Mouse (Mus musculus): Measurements from ENCODE around the gene Aoc2. TPM values are rescaled to one million over a fixed set of nuclear protein-coding genes. Genes with fewer than 3 reads are reported as not detected.

The Aoc2 gene
- total and polyA plus RNA-seq, 3 experiments, result 3.6 to 10.7 (median 5.5) TPM

DNA sequence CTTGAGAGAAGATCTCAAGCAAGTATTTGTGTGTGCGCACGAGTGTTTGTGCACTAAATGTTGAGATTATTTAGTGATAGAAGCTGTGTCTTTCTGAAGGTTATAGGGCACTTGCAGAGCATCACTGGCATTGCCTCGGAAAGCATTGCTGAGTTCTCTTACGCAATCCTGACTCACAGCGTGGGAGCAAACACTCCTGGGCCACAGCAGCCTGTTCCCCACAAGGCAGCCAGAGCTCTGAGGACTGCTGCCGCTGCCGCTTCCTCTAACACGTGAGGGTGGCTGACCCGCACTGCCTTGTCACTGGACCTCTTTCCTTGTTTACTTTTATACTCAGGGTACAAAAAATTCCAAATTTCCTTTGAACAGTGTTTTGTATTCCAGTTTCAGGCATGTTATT, 37.6 kb upstream of the Aoc2 start:
- no peak for TF ChIP-seq USF2 (conservative IDR thresholded peaks at IDR 0.05; ENCODE audit: low read depth, low read length)
- no peak for TF ChIP-seq MYC (IDR thresholded peaks at IDR 0.05; ENCODE audit: low read depth, low read length)
- no peak for TF ChIP-seq ZNF384 (IDR thresholded peaks at IDR 0.05; ENCODE audit: low read depth, low read length)
- no peak for TF ChIP-seq CHD1 (IDR thresholded peaks at IDR 0.05; ENCODE audit: low read depth, low read length)
- TF ChIP-seq BHLHE40 (IDR thresholded peaks at IDR 0.05; ENCODE audit: low read depth, low read length), result no peak
- no peak for TF ChIP-seq IRF4 (IDR thresholded peaks at IDR 0.05; ENCODE audit: low read depth, low read length)
- no peak for TF ChIP-seq ZMIZ1 (IDR thresholded peaks at IDR 0.05; ENCODE audit: low read depth, low read length)
- TF ChIP-seq ETS1 (conservative IDR thresholded peaks at IDR 0.05; ENCODE audit: low read depth, low read length), result no peak
- no peak for TF ChIP-seq MEF2A (IDR thresholded peaks at IDR 0.05; ENCODE audit: borderline replicate concordance, low read depth, low read length)
- no peak for TF ChIP-seq UBTF (IDR thresholded peaks at IDR 0.05; ENCODE audit: low read depth, low read length)
- TF ChIP-seq POLR2AphosphoS2 (IDR thresholded peaks at IDR 0.05; ENCODE audit: low read depth, low read length), result no peak
- TF ChIP-seq SIN3A (IDR thresholded peaks at IDR 0.05; ENCODE audit: low read length), result no peak
- no peak for TF ChIP-seq POLR2A (IDR thresholded peaks at IDR 0.05; ENCODE audit: low read depth, low read length)
- no peak for TF ChIP-seq ZC3H11A (IDR thresholded peaks at IDR 0.05; ENCODE audit: low read depth, low read length)
- TF ChIP-seq USF1 (IDR thresholded peaks at IDR 0.05; ENCODE audit: low read depth, low read length), result no peak
- no peak for TF ChIP-seq JUN (IDR thresholded peaks at IDR 0.05; ENCODE audit: insufficient read depth, low read depth, low read length)
- TF ChIP-seq EP300 (IDR thresholded peaks at IDR 0.05; ENCODE audit: low read length), result no peak
- TF ChIP-seq MAFK (IDR thresholded peaks at IDR 0.05; ENCODE audit: insufficient replicate concordance, low read length), result no peak
- TF ChIP-seq JUND (conservative IDR thresholded peaks at IDR 0.05; ENCODE audit: low read depth, low read length), result no peak
- no peak for TF ChIP-seq E2F4 (IDR thresholded peaks at IDR 0.05; ENCODE audit: insufficient replicate concordance, low read depth, low read length)
- Histone ChIP-seq H3K4me3 (replicated peaks in 1 of 3; ENCODE audit: low read depth in 2 of 3, low read length in 2 of 3, poor library complexity in 1 of 3) (no peak overlapping the region), H3K27me3 (replicated peaks) (no peaks in the 10 kb centered on the region), H3K79me2 (replicated peaks; ENCODE audit: control insufficient read depth, extremely low read depth, insufficient read depth, poor library complexity, severe bottlenecking) (no peaks in the 10 kb centered on the region), H3K9ac (ENCODE audit: insufficient read depth, low read depth) (no peak overlapping the region), H3K4me1 (ENCODE audit: control insufficient read depth in 1 of 2, insufficient read depth in 2 of 2) (0 out of 4 replicates have a peak, but pooled peaks cover 0 to 3% of the 10 kb centered on the region in 2 experiments), H3K9me3 (replicated peaks; ENCODE audit: low read length) (no peaks in the 10 kb centered on the region), H3K36me3 (replicated peaks in 1 of 2; ENCODE audit: control insufficient read depth in 1 of 2, insufficient read depth in 1 of 2, low read length in 1 of 2) (peaks cover 48 to 89% of the 10 kb centered on the region in 2 experiments), H3K27ac (ENCODE audit: insufficient read depth, low read depth) (no peak overlapping the region), H3K4me2 (ENCODE audit: insufficient read depth, low read depth, poor library complexity, severe bottlenecking) (no peak overlapping the region)
- no peak for DNase-seq (ENCODE audit: extremely low read depth)
- dilution Hi-C loops (cut with MboI; ENCODE audit: extremely low pct_ligation_motif_present, extremely low pct_unique_long_range_greater_than_20kb, low sequenced_read_pairs), result no loop called here
- in situ Hi-C loops (cut with MboI; ENCODE audit: low pct_ligation_motif_present, low pct_unique_long_range_greater_than_20kb, low sequenced_read_pairs), result no loop called here

GRCm38 (mm10) chr11:101291231-101291630, 33.6 kb upstream of the Aoc2 start:
- H3K27ac ChIP-seq (ENCODE audit: insufficient read depth, low read depth), result no peak overlapping the region
- no peaks in the 10 kb centered on the region for H3K9me3 ChIP-seq (replicated peaks; ENCODE audit: low read length)
- H3K4me1 ChIP-seq (ENCODE audit: control insufficient read depth in 1 of 2, insufficient read depth in 2 of 2), result no peaks in the 10 kb centered on the region
- peaks cover 74 to 96% of the 10 kb centered on the region in 2 experiments for H3K36me3 ChIP-seq (replicated peaks in 1 of 2; ENCODE audit: control insufficient read depth in 1 of 2, insufficient read depth in 1 of 2, low read length in 1 of 2)
- in situ Hi-C loops (cut with MboI; ENCODE audit: low pct_ligation_motif_present, low pct_unique_long_range_greater_than_20kb, low sequenced_read_pairs), result loop anchor here (10.0 kb wide), 1 partner anchor 76 kb away; no protein-coding TSS in a partner anchor
- dilution Hi-C loops (cut with MboI; ENCODE audit: extremely low pct_ligation_motif_present, extremely low pct_unique_long_range_greater_than_20kb, low sequenced_read_pairs), result no loop called here
- H3K4me3 ChIP-seq (replicated peaks in 1 of 3; ENCODE audit: low read depth in 2 of 3, low read length in 2 of 3, poor library complexity in 1 of 3), result no peak overlapping the region
- no peak overlapping the region for H3K9ac ChIP-seq (ENCODE audit: insufficient read depth, low read depth)
- no peaks in the 10 kb centered on the region for H3K27me3 ChIP-seq (replicated peaks)
- no peak for TF ChIP-seq HCFC1 (IDR thresholded peaks at IDR 0.05; ENCODE audit: low read depth, low read length)
- no peak for TF ChIP-seq NRF1 (IDR thresholded peaks at IDR 0.05; ENCODE audit: low read depth, low read length)
- no peak for TF ChIP-seq IRF4 (IDR thresholded peaks at IDR 0.05; ENCODE audit: low read depth, low read length)
- no peak for TF ChIP-seq NELFE (IDR thresholded peaks at IDR 0.05; ENCODE audit: low read depth, low read length)
- no peak for TF ChIP-seq ZC3H11A (IDR thresholded peaks at IDR 0.05; ENCODE audit: low read depth, low read length)
- no peak for TF ChIP-seq KAT2A (IDR thresholded peaks at IDR 0.05; ENCODE audit: insufficient replicate concordance, low read length)
- no peak for TF ChIP-seq POLR2AphosphoS2 (IDR thresholded peaks at IDR 0.05; ENCODE audit: low read depth, low read length)
- no peak for TF ChIP-seq MAFK (IDR thresholded peaks at IDR 0.05; ENCODE audit: insufficient replicate concordance, low read length)
- no peak for TF ChIP-seq CHD1 (IDR thresholded peaks at IDR 0.05; ENCODE audit: low read depth, low read length)
- no peak for TF ChIP-seq SMC3 (IDR thresholded peaks at IDR 0.05; ENCODE audit: low read depth, low read length)
- TF ChIP-seq E2F4 (IDR thresholded peaks at IDR 0.05; ENCODE audit: insufficient replicate concordance, low read depth, low read length), result no peak
- no peak for TF ChIP-seq TBP (conservative IDR thresholded peaks at IDR 0.05; ENCODE audit: low read depth, low read length)
- no peak overlapping the region for H3K4me2 ChIP-seq (ENCODE audit: insufficient read depth, low read depth, poor library complexity, severe bottlenecking)
- H3K79me2 ChIP-seq (replicated peaks; ENCODE audit: control insufficient read depth, extremely low read depth, insufficient read depth, poor library complexity, severe bottlenecking), result peaks cover 5% of the 10 kb centered on the region; the same call in 1 of the 2 replicates
- DNase-seq (ENCODE audit: extremely low read depth), result no peak
